Mouse (Mus musculus) embryonic facial prominence, embryonic 13.5 days (tissue): Measurements from ENCODE around the gene Cfap77. TPM values are rescaled to one million over a fixed set of nuclear protein-coding genes. Genes with fewer than 3 reads are reported as not detected.

Experiments
- ATAC-seq: fragments of 200-750 bp; cut with Nextera tagmentation; 2 replicates; pipeline ENCODE4 v1.8.0; 2017; ENCODE audit warnings: low read depth; ENCODE audit not compliant: insufficient number of reproducible peaks, insufficient read depth, low FRiP score, low TSS enrichment
- H3K27ac ChIP-seq: fragments of 300-500 bp; sonication (generic); 2 replicates; pipeline ENCODE4 v1.5.1; 2015; ENCODE audit warnings: moderate library complexity, mild to moderate bottlenecking, inconsistent platforms
- H3K27me3 ChIP-seq: fragments of 300-500 bp; sonication (generic); 2 replicates; pipeline ENCODE4 v1.6.1; 2015; ENCODE audit warnings: mild to moderate bottlenecking, inconsistent platforms
- H3K36me3 ChIP-seq: fragments of 300-500 bp; sonication (generic); 2 replicates; pipeline ENCODE4 v1.6.1; 2015; ENCODE audit warnings: mild to moderate bottlenecking, inconsistent platforms
- H3K4me1 ChIP-seq: fragments of 300-500 bp; sonication (generic); 2 replicates; pipeline ENCODE4 v1.6.1; 2015; ENCODE audit warnings: inconsistent platforms
- H3K4me2 ChIP-seq: fragments of 300-500 bp; sonication (generic); 2 replicates; pipeline ENCODE4 v1.6.1; 2015; ENCODE audit warnings: moderate library complexity, mild to moderate bottlenecking, inconsistent platforms
- H3K4me3 ChIP-seq: fragments of 300-500 bp; sonication (generic); 2 replicates; pipeline ENCODE4 v1.5.1; 2015; ENCODE audit warnings: mild to moderate bottlenecking, inconsistent platforms
- H3K9ac ChIP-seq: fragments of 300-500 bp; sonication (generic); 2 replicates; pipeline ENCODE4 v1.6.1; 2015; ENCODE audit warnings: mild to moderate bottlenecking, inconsistent platforms
- H3K9me3 ChIP-seq: fragments of 300-500 bp; sonication (generic); 2 replicates; pipeline ENCODE4 v1.6.1; 2016; ENCODE audit warnings: inconsistent platforms
- WGBS: fragments of 180-500 bp; shearing (Covaris S2); methylation state at CpG from one replicate; pipeline ENCODE4 v1.1.7; 2015; ENCODE audit warnings: mixed read lengths; 5-methylcytosine and 5-hydroxymethylcytosine counted together
- polyA plus RNA-seq: library from polyadenylated mRNA; unstranded; fragments of >200 nt; fragmentation: Nextera tagmentation; extraction: Ambion mirVana; gene quantifications from 2 replicates; pipeline ENCODE4 v1.2.1, GENCODE M21; 2015

Cfap77 gene
- polyA plus RNA-seq, 1 experiment from 2014 or later, result 0.39 TPM

- no peak for ATAC-seq
- peaks cover 12% of the 10 kb centered on the region; the same call in 1 of the 2 replicates for H3K27me3 ChIP-seq
- H3K4me1 ChIP-seq, result peaks cover 6% of the 10 kb centered on the region
Measured at GRCm38 (mm10) chr2:29021025-29021424, 33.8 kb downstream of the Cfap77 start.

DNA sequence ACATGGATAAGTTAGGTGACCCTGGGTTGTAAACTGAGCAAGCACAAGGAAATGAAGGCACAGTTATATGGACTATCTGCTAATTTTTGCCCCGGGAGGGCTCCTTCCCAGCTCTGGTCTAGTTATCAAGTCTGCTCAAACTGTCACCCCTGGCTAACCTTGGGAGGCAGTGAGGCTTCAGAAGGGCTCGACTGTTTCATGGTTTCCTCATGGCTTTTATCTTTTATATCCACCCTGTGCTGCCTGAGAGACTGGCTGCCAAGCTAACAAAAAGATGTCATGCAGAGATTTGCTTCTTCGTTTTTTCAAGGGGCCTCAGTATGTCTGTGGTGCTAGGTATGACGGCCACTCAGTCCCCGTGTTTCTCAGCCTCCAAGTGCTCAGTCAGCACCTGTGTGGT, 36.2 kb downstream of the Cfap77 start:
- 60% methylated on average over 5 of the region's 5 CpGs for WGBS
- Histone ChIP-seq H3K27me3 (peaks cover 21% of the 10 kb centered on the region), H3K27ac (no peak overlapping the region), H3K9me3 (no peaks in the 10 kb centered on the region), H3K4me2 (no peak overlapping the region), H3K9ac (no peak overlapping the region), H3K36me3 (no peaks in the 10 kb centered on the region), H3K4me3 (no peak overlapping the region), H3K4me1 (peaks cover 6% of the 10 kb centered on the region)
- ATAC-seq, result no peak

More at GRCm38 (mm10) chr2:29021025-29021424, 33.8 kb downstream of the Cfap77 start:
- 78% methylated on average over 17 of the region's 17 CpGs for WGBS
- Histone ChIP-seq H3K9ac (no peak overlapping the region), H3K9me3 (no peaks in the 10 kb centered on the region), H3K27ac (no peak overlapping the region), H3K36me3 (no peaks in the 10 kb centered on the region), H3K4me3 (no peak overlapping the region), H3K4me2 (no peak overlapping the region)

GRCm38 (mm10) chr2:29016599-29017587, 38.0 kb downstream of the Cfap77 start:
- Histone ChIP-seq H3K27ac (no peak overlapping the region), H3K27me3 (peaks cover 26% of the 10 kb centered on the region), H3K4me2 (peak overlapping the region; percentile 32), H3K4me3 (no peak overlapping the region), H3K9ac (no peak overlapping the region), H3K9me3 (no peaks in the 10 kb centered on the region), H3K4me1 (peaks cover 6% of the 10 kb centered on the region), H3K36me3 (no peaks in the 10 kb centered on the region)
- no peak for ATAC-seq
- WGBS, result 50% methylated on average over 27 of the region's 27 CpGs

DNA sequence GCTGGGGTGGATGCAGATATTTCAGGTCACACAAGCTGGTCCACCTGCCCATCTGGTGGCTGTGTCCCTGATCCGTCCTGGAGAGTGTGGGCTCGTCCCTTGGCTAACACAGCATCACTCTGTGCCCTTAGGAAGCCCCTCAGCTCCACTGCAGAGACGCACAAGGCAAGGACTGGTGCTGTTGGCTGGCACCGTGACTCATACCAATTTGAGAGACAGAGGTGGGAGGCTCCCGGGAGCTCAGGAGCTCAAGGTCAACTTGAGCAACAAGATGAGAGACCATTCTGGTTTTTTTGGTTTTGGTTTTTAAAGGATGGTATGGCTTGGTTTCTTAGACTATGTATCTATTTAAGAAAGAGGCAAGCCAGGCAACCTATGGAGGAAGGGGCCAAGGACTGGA, 42.3 kb downstream of the Cfap77 start:
- peaks cover 45% of the 10 kb centered on the region for H3K27me3 ChIP-seq

DNA sequence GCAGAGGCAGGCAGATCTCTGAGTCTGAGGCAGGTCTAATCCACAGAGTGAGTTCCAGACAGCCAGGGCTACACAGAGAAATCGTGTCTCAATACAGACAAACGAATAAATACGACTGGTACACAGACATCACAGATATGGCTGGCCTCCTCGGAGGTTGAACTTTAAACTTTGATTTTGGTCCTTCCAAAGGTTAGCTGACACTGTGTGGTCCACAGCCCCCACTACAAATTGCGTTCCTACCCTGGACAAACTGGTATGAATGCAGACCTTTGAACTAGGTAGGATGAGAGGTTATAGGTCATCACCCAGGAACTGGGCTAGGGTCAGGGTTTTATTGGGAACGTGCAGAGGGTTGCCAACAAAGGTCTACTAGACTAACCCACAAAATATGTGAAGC, 47.2 kb downstream of the Cfap77 start:
- H3K4me2 ChIP-seq, result no peak overlapping the region
- H3K9ac ChIP-seq, result no peak overlapping the region
- 61% methylated on average over 6 of the region's 6 CpGs for WGBS
- no peak overlapping the region for H3K4me3 ChIP-seq
- no peak overlapping the region for H3K27ac ChIP-seq
- ATAC-seq, result no peak
- H3K27me3 ChIP-seq, result peaks cover 42% of the 10 kb centered on the region
- no peaks in the 10 kb centered on the region for H3K36me3 ChIP-seq
- H3K4me1 ChIP-seq, result 0 out of 2 replicates have a peak, but pooled peaks cover 6% of the 10 kb centered on the region
- H3K9me3 ChIP-seq, result no peaks in the 10 kb centered on the region

More for the DNA sequence above, 42.3 kb downstream of the Cfap77 start:
- WGBS, result 77% methylated on average over 5 of the region's 5 CpGs
- Histone ChIP-seq H3K27ac (no peak overlapping the region), H3K4me3 (no peak overlapping the region), H3K4me2 (no peak overlapping the region), H3K4me1 (peaks cover 6% of the 10 kb centered on the region), H3K9me3 (no peaks in the 10 kb centered on the region), H3K9ac (no peak overlapping the region), H3K36me3 (no peaks in the 10 kb centered on the region)
- no peak for ATAC-seq

GRCm38 (mm10) chr2:29006455-29007034, 48.3 kb downstream of the Cfap77 start:
- Histone ChIP-seq H3K9me3 (no peaks in the 10 kb centered on the region), H3K4me3 (no peak overlapping the region), H3K4me1 (0 out of 2 replicates have a peak, but pooled peaks cover 6% of the 10 kb centered on the region), H3K27ac (no peak overlapping the region), H3K27me3 (peaks cover 39% of the 10 kb centered on the region), H3K4me2 (no peak overlapping the region), H3K9ac (no peak overlapping the region), H3K36me3 (no peaks in the 10 kb centered on the region)
- no peak for ATAC-seq
- 48% methylated on average over 13 of the region's 13 CpGs for WGBS

DNA sequence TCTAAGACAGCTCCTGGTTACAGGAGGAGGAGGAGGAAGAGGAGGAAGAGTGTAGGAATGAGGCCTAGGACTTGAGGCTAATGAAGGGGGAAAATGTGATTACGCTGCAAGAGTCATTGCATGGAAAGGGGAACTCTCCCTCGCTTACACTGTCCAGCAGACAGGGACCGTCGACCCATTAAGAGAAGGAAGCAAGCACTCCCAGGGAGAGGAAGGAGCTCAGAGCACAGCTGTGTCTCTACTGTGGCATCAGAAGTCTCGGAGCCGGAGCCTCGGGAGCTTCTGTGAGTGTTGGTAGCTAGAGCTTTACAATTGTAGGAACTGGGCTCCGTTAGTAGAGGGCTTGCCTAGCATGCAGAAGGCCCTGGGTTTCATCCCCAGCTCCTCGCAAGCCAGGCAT, 50.8 kb downstream of the Cfap77 start:
- Histone ChIP-seq H3K9ac (0 out of 2 replicates have a peak overlapping the region, but pooled peaks have one; percentile 2), H3K27ac (no peak overlapping the region), H3K9me3 (no peaks in the 10 kb centered on the region), H3K27me3 (peaks cover 34% of the 10 kb centered on the region), H3K4me3 (no peak overlapping the region), H3K4me2 (no peak overlapping the region), H3K36me3 (no peaks in the 10 kb centered on the region), H3K4me1 (0 out of 2 replicates have a peak, but pooled peaks cover 6% of the 10 kb centered on the region)
- ATAC-seq, result no peak
- 53% methylated on average over 9 of the region's 9 CpGs for WGBS

DNA sequence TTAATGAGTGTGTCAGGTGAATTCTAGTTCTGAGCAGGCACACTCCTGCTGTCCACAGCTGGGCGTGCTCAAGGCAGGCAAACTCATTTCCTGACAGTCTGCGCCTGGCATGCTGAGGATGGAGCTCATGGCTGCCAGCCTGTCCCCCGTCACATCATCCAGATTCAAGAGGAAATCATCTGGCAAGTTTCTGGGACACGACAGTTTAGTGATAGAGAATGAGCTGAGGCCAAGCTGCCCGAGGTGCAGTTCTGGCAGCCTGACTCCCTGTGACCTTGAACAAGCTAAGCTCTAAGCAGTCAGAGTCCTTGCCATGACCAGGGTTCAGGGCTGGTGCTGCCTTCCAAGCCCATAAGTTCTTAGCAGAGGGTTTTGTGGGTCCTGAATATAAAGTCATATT, 56.6 kb downstream of the Cfap77 start:
- H3K9ac ChIP-seq, result no peak overlapping the region
- no peaks in the 10 kb centered on the region for H3K4me1 ChIP-seq
- ATAC-seq, result no peak
- no peak overlapping the region for H3K4me3 ChIP-seq
- no peaks in the 10 kb centered on the region for H3K36me3 ChIP-seq
- peaks cover 13% of the 10 kb centered on the region; the same call in 1 of the 2 replicates for H3K27me3 ChIP-seq
- no peak overlapping the region for H3K27ac ChIP-seq
- no peak overlapping the region for H3K4me2 ChIP-seq
- H3K9me3 ChIP-seq, result no peaks in the 10 kb centered on the region
- WGBS, result 72% methylated on average over 5 of the region's 5 CpGs

DNA sequence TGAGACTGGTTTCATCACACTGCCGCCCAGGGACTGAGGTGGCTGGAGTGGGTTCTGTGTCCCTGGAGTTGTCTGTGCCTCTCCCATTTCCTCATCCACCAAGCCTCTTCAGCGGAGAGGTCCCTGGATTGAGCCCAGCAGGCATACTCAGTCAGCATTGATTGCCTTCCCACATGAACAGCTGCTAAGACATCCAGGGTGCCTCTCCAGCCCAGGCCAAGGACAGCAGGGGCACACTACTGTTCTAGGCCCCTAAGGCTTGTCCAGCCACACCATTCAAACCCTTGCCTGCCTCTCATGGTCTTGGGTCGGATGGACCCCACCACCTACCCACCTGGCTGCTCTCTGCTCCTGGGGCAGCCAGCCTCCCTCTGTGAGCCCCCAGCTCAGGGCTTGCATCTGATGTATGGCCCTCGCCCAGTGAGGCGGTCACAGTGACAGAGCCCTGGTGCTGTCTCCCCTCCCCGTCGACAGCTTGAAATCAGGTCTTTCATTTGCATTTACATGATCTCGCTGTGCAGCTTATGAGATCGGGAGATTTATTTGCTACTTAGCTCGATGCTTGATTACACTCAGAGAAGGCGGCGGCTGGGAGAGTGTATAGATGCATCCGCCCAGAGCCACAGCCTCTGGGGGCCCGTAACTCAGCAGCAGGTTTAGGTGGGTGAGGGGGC, 57.6 kb downstream of the Cfap77 start:
- H3K36me3 ChIP-seq, result no peaks in the 10 kb centered on the region
- no peaks in the 10 kb centered on the region for H3K4me1 ChIP-seq
- no peak overlapping the region for H3K4me3 ChIP-seq
- H3K27ac ChIP-seq, result no peak overlapping the region
- no peak overlapping the region for H3K9ac ChIP-seq
- WGBS, result 61% methylated on average over 14 of the region's 14 CpGs
- peaks cover 13% of the 10 kb centered on the region; the same call in 1 of the 2 replicates for H3K27me3 ChIP-seq
- ATAC-seq, result no peak
- no peak overlapping the region for H3K4me2 ChIP-seq
- no peaks in the 10 kb centered on the region for H3K9me3 ChIP-seq

- no peaks in the 10 kb centered on the region for H3K36me3 ChIP-seq
- H3K27me3 ChIP-seq, result peaks cover 10% of the 10 kb centered on the region; the same call in 1 of the 2 replicates
- H3K4me3 ChIP-seq, result no peak overlapping the region
- H3K27ac ChIP-seq, result no peak overlapping the region
- no peaks in the 10 kb centered on the region for H3K9me3 ChIP-seq
- no peak overlapping the region for H3K4me2 ChIP-seq
- H3K9ac ChIP-seq, result no peak overlapping the region
- WGBS, result 24% methylated on average over 4 of the region's 4 CpGs
- H3K4me1 ChIP-seq, result no peaks in the 10 kb centered on the region
- no peak for ATAC-seq
Measured at GRCm38 (mm10) chr2:28995436-28995835, 59.4 kb downstream of the Cfap77 start.

DNA sequence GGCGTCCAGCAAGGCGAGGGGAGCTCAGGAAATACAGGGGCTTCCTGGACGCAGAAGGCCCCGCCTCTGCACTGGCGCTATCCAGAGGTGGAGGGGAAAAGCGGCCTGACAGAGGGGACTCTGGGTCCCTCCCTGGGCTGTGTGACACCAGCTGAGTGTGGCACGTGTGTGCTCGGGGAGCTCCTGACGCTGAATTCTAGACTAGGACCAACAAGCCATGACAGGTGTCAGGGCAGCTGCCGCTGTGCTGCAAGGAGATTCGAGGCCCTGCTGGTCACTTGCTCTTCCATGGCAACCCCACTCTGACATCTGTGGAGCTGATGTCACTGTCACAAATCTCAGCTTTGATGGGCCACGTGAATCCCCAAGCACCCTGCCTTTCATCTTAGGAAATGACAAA, 60.9 kb downstream of the Cfap77 start:
- Histone ChIP-seq H3K27me3 (peaks cover 5% of the 10 kb centered on the region; the same call in 1 of the 2 replicates), H3K4me1 (no peaks in the 10 kb centered on the region), H3K36me3 (no peaks in the 10 kb centered on the region), H3K4me2 (no peak overlapping the region), H3K27ac (no peak overlapping the region), H3K4me3 (no peak overlapping the region), H3K9ac (no peak overlapping the region), H3K9me3 (no peaks in the 10 kb centered on the region)
- 77% methylated on average over 12 of the region's 12 CpGs for WGBS
- no peak for ATAC-seq
